ENCODE assay signal across 29 mouse cellular contexts in the genomic region with DNA sequence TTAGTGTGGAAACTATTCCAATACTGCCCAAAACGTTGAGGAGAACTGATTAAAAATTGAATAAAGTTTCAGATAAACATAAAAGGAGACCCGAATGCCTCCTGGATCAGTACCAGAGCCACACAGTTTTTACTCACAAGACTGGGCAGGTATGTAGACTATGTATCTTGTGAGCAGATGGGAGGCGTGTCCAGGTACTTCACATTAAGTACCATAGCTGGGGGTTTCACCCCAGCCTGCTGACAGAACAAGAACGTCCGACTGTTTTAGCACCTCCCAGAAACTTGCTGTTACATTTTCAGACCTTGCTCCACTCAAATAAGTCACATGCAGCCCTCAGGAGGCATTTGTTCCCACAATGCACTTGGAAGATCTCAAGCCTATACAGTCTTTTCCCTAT.
DNase-seq lines count a peak whose midpoint lies in the region; ATAC-seq and TF ChIP-seq lines count a peak whose summit lies in the region.
"Had no signal": no experiment of that assay in that cellular context is flagged by ENCODE, and none has a peak within 500 bp of the region (broad histone marks: within the 10 kb centered on the region; RNA-seq: fewer than 3 reads in every experiment).

No protein-coding gene starts in this region.

- peak; percentile 78 for ATAC-seq in lung, embryonic 14.5 days (ENCODE audit: insufficient read depth)
- ATAC-seq in lung, embryonic 16.5 days (ENCODE audit: low read depth): peak; percentile 62
- no peak for ATAC-seq in stomach, embryonic 16.5 days (ENCODE audit: insufficient read depth, low FRiP score)
- ATAC-seq: activated CD4-positive, CD25-positive, alpha-beta regulatory T cell, adult 4 months; CD4-positive, CD25-positive, alpha-beta regulatory T cell, adult 4 months; forebrain, embryonic 14.5 days; Patski had no signal

- no peaks in the 10 kb centered on the region for H3K9me3 ChIP-seq in lung, embryonic 14.5 days (ENCODE audit: low read depth, low read length)
- no peaks in the 10 kb centered on the region for H3K9me3 ChIP-seq in lung, embryonic 16.5 days (ENCODE audit: control insufficient read depth, low read length)
- H3K9me3 ChIP-seq in stomach, embryonic 16.5 days (replicated peaks; ENCODE audit: control insufficient read depth, low read length): no peaks in the 10 kb centered on the region
- H3K9me3 ChIP-seq: embryonic facial prominence, embryonic 13.5 days; embryonic facial prominence, embryonic 15.5 days; forebrain, embryonic 10.5 days; forebrain, embryonic 12.5 days; G1E had no signal

- no peak for TF ChIP-seq CTCF in lung, embryonic 14.5 days (IDR thresholded peaks at IDR 0.05; ENCODE audit: low read depth)
- no peak for TF ChIP-seq CTCF in lung, adult 2 months (IDR thresholded peaks at IDR 0.05; ENCODE audit: insufficient read depth, low read length)

- H3K4me1 ChIP-seq in lung, embryonic 14.5 days (ENCODE audit: insufficient read depth): no peaks in the 10 kb centered on the region
- H3K4me1 ChIP-seq in lung, adult 2 months (ENCODE audit: control insufficient read depth, insufficient read depth, low read length): no peaks in the 10 kb centered on the region
- H3K4me1 ChIP-seq in lung, embryonic 16.5 days (replicated peaks; ENCODE audit: control insufficient read depth, insufficient read depth, low read length): 0 out of 2 replicates have a peak, but pooled peaks cover 3% of the 10 kb centered on the region
- H3K4me1 ChIP-seq in stomach, embryonic 16.5 days (ENCODE audit: control insufficient read depth, insufficient read depth, low read length): peaks cover 2% of the 10 kb centered on the region; the same call in 1 of the 2 replicates
- H3K4me1 ChIP-seq: embryonic facial prominence, embryonic 13.5 days; embryonic facial prominence, embryonic 15.5 days; forebrain, embryonic 10.5 days; forebrain, embryonic 12.5 days had no signal

- H3K27me3 ChIP-seq in lung, embryonic 14.5 days (ENCODE audit: insufficient read depth, low read length): no peaks in the 10 kb centered on the region
- no peaks in the 10 kb centered on the region for H3K27me3 ChIP-seq in lung, embryonic 16.5 days (ENCODE audit: control insufficient read depth, insufficient read depth, low read depth, low read length)
- no peaks in the 10 kb centered on the region for H3K27me3 ChIP-seq in stomach, embryonic 16.5 days (ENCODE audit: control insufficient read depth, insufficient read depth, low read length)
- H3K27me3 ChIP-seq: CH12.LX; embryonic facial prominence, embryonic 13.5 days; embryonic facial prominence, embryonic 15.5 days; forebrain, embryonic 12.5 days had no signal

- no peaks in the 10 kb centered on the region for H3K36me3 ChIP-seq in lung, embryonic 14.5 days (ENCODE audit: insufficient read depth)
- no peaks in the 10 kb centered on the region for H3K36me3 ChIP-seq in lung, embryonic 16.5 days (ENCODE audit: control insufficient read depth, insufficient read depth, low read length)
- H3K36me3 ChIP-seq in stomach, embryonic 16.5 days (ENCODE audit: control insufficient read depth, insufficient read depth, low read length): no peaks in the 10 kb centered on the region
- H3K36me3 ChIP-seq: embryonic facial prominence, embryonic 13.5 days; embryonic facial prominence, embryonic 15.5 days; forebrain, embryonic 10.5 days; forebrain, embryonic 12.5 days; G1E had no signal

- TF ChIP-seq POLR2A in lung, adult 2 months (IDR thresholded peaks at IDR 0.05; ENCODE audit: borderline replicate concordance, extremely low read depth, low read depth, low read length): no peak

- 20% methylated on average over 5 of the region's 5 CpGs for WGBS in lung, embryonic 14.5 days
- 33% methylated on average over 5 of the region's 5 CpGs for WGBS in lung, adult 2 months
- WGBS in lung, embryonic 16.5 days: 18% methylated on average over 5 of the region's 5 CpGs
- WGBS in stomach, embryonic 16.5 days: 42% methylated on average over 5 of the region's 5 CpGs

- H3K4me2 ChIP-seq in lung, embryonic 14.5 days: no peak overlapping the region
- no peak overlapping the region for H3K4me2 ChIP-seq in lung, embryonic 16.5 days (ENCODE audit: low read depth, low read length)
- no peak overlapping the region for H3K4me2 ChIP-seq in stomach, embryonic 16.5 days (ENCODE audit: low read depth, low read length)
- H3K4me2 ChIP-seq: embryonic facial prominence, embryonic 13.5 days; embryonic facial prominence, embryonic 15.5 days; forebrain, embryonic 12.5 days had no signal

- peak; percentile 36 for DNase-seq in lung, embryonic 14.5 days
- no peak for DNase-seq in lung, adult 2 months
- DNase-seq in lung, postnatal 4 days: no peak
- DNase-seq in lung, postnatal 36 days: peak; percentile 0
- DNase-seq in lung, postnatal 25 days (ENCODE audit: low spot score): no peak
- DNase-seq: adrenal gland, adult 2 months; adrenal gland, postnatal 10 days; adrenal gland, postnatal 25 days; B cell, adult 2 months; cerebellum, adult 11 months; cerebellum, adult 18-20 months; cerebellum, adult 8-10 months; cerebellum, adult 9-11 months; cerebellum, postnatal 14 days; cerebellum, postnatal 36 days; embryo, embryonic 11 days had no signal

- H3K9ac ChIP-seq in lung, embryonic 14.5 days: no peak overlapping the region
- H3K9ac ChIP-seq in lung, embryonic 16.5 days (ENCODE audit: low read length): no peak overlapping the region
- H3K9ac ChIP-seq in stomach, embryonic 16.5 days (ENCODE audit: low read length): no peak overlapping the region
- H3K9ac ChIP-seq: embryonic facial prominence, embryonic 13.5 days; embryonic facial prominence, embryonic 15.5 days; forebrain, embryonic 12.5 days had no signal

- H3K4me3 ChIP-seq in lung, embryonic 14.5 days (ENCODE audit: low read depth, low read length): no peak overlapping the region
- H3K4me3 ChIP-seq in lung, adult 2 months (replicated peaks; ENCODE audit: extremely low read depth, low read depth, low read length): no peak overlapping the region
- H3K4me3 ChIP-seq in lung, embryonic 16.5 days (ENCODE audit: low read length): no peak overlapping the region
- no peak overlapping the region for H3K4me3 ChIP-seq in stomach, embryonic 16.5 days (replicated peaks; ENCODE audit: low read length)
- H3K4me3 ChIP-seq: embryonic facial prominence, embryonic 13.5 days; embryonic facial prominence, embryonic 15.5 days; erythroblast, embryonic 14.5 days; forebrain, embryonic 10.5 days; forebrain, embryonic 12.5 days had no signal

- no peak overlapping the region for H3K27ac ChIP-seq in lung, embryonic 14.5 days (ENCODE audit: low read depth)
- H3K27ac ChIP-seq in lung, embryonic 16.5 days (ENCODE audit: low read length): no peak overlapping the region
- peak overlapping the region; percentile 18; the same call in 1 of the 2 replicates for H3K27ac ChIP-seq in stomach, embryonic 16.5 days (ENCODE audit: low read length)
- H3K27ac ChIP-seq: embryonic facial prominence, embryonic 13.5 days; embryonic facial prominence, embryonic 15.5 days; forebrain, embryonic 10.5 days; forebrain, embryonic 12.5 days had no signal

Comparison
In these comparisons a context has a peak if more than half of its experiments do, and no peak if none do; other contexts are left out.
1. DNase-seq: peak in lung, embryonic 14.5 days (single experiment) and lung, postnatal 36 days (single experiment); none in lung, adult 2 months (single experiment), lung, postnatal 4 days (0 of 2) and lung, postnatal 25 days (single experiment).